Mouse (Mus musculus) limb, embryonic 12.5 days (tissue): Measurements from ENCODE around the gene Psap. TPM values are rescaled to one million over a fixed set of nuclear protein-coding genes. Genes with fewer than 3 reads are reported as not detected.
A peak's percentile ranks its signal among the peaks of the same experiment; 100 is the strongest.

Source experiments
- ATAC-seq: fragments of 200-750 bp; cut with Nextera tagmentation; 2 replicates; pipeline ENCODE4 v1.8.0; 2017; ENCODE audit warnings: low read depth, moderate TSS enrichment; ENCODE audit not compliant: insufficient number of reproducible peaks, insufficient read depth, low FRiP score, low TSS enrichment
- H3K27ac ChIP-seq: fragments of 300-500 bp; sonication (generic); 2 replicates; pipeline ENCODE4 v1.5.1; 2016; ENCODE audit warnings: mild to moderate bottlenecking, moderate library complexity
- H3K27me3 ChIP-seq: fragments of 300-500 bp; sonication (generic); 2 replicates; pipeline ENCODE4 v1.6.1; 2016; ENCODE audit warnings: mild to moderate bottlenecking, moderate library complexity
- H3K36me3 ChIP-seq: fragments of 300-500 bp; sonication (generic); 2 replicates; pipeline ENCODE4 v1.6.1; 2016; ENCODE audit warnings: mild to moderate bottlenecking, moderate library complexity
- H3K4me1 ChIP-seq: fragments of 300-500 bp; sonication (generic); replicated peaks from 2 replicates; pipeline ENCODE4 v1.6.1; 2016
- H3K4me2 ChIP-seq: fragments of 300-500 bp; sonication (generic); 2 replicates; pipeline ENCODE4 v1.6.1; 2016; ENCODE audit warnings: mild to moderate bottlenecking, moderate library complexity
- H3K4me3 ChIP-seq: fragments of 300-500 bp; sonication (generic); replicated peaks from 2 replicates; pipeline ENCODE4 v1.5.1; 2016; ENCODE audit warnings: mild to moderate bottlenecking
- H3K9ac ChIP-seq: fragments of 300-500 bp; sonication (generic); replicated peaks from 2 replicates; pipeline ENCODE4 v1.6.1; 2016; ENCODE audit warnings: mild to moderate bottlenecking, moderate library complexity
- H3K9me3 ChIP-seq: fragments of 300-500 bp; sonication (generic); 2 replicates; pipeline ENCODE4 v1.6.1; 2016; ENCODE audit warnings: mild to moderate bottlenecking, moderate library complexity
- WGBS: fragments of 180-500 bp; shearing (Covaris S2); methylation state at CpG from one replicate; pipeline ENCODE4 v1.1.7; 2016; 5-methylcytosine and 5-hydroxymethylcytosine counted together
- polyA plus RNA-seq: library from polyadenylated mRNA; unstranded; fragments of >200 nt; fragmentation: Nextera tagmentation; extraction: Ambion mirVana; gene quantifications from 2 replicates; pipeline ENCODE4 v1.2.1, GENCODE M21; 2016

Psap gene
- polyA plus RNA-seq, 1 experiment from 2014 or later, result 65.4 TPM

DNA sequence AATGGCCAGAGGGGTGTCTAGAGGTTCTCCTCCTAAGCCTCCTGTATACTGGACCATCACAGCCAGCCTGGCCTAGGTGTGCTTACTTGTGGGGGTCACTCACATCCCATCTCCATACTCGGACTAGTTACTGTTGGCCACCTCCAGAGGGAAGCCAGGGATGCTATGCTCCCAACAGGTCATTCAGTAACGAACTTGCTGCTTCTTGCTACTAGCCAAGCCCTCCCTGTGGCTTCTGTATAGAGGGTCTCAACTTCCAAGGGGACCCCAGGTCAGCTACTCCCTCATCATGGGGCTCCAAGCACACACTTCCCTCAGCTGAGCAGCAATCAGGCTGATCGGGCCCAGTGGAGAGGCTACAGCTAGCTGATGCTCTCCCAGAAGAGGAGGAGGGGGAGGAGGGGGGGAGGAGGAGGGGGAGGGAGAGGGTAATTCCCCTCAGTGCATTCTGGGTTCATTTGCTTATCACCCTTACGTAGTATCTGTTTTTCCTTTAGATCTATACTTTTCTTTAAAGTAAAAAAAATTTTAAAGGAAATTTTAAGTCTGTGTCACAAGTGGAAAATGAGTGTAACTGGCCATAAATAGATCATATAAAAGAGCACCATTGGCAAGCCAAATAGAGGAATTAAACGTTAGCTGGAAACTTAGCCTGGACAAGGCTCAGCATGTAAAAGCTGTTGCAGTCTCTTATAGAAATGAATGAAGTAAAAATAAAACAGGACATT, 72.8 kb downstream of the Psap start:
- H3K36me3 ChIP-seq, result no peaks in the 10 kb centered on the region
- H3K4me1 ChIP-seq, result peaks cover 64% of the 10 kb centered on the region
- no peaks in the 10 kb centered on the region for H3K9me3 ChIP-seq
- H3K4me3 ChIP-seq, result no peak overlapping the region
- H3K27ac ChIP-seq, result peak overlapping the region; percentile 50; the same call in 1 of the 2 replicates
- peaks cover 26% of the 10 kb centered on the region for H3K27me3 ChIP-seq
- no peak overlapping the region for H3K9ac ChIP-seq
- peak overlapping the region; percentile 26 for H3K4me2 ChIP-seq
- 47% methylated on average over 5 of the region's 5 CpGs for WGBS
- no peak for ATAC-seq

DNA sequence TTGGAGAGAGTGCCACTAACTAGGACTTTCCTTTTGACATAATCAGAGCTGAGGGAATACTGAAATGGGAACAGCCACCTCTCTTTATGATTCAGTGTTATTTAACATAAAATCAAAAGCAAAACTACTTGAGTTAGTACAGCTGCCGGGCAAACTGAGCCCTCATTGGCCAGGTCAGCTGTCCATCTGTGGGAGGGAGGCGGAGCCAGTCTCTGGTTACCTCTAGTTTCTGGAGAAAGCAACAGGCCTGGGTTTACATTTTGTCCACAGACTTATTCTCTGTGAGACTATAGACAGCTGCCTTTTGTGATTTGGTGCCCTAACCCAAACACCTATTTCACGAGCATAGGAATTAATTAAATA, 73.4 kb downstream of the Psap start:
- H3K9me3 ChIP-seq, result no peaks in the 10 kb centered on the region
- no peak overlapping the region for H3K4me3 ChIP-seq
- ATAC-seq, result peak; percentile 48
- peaks cover 26% of the 10 kb centered on the region for H3K27me3 ChIP-seq
- peak overlapping the region; percentile 26 for H3K4me2 ChIP-seq
- H3K4me1 ChIP-seq, result peaks cover 64% of the 10 kb centered on the region
- 27% methylated on average over 3 of the region's 3 CpGs for WGBS
- no peak overlapping the region for H3K9ac ChIP-seq
- H3K36me3 ChIP-seq, result no peaks in the 10 kb centered on the region
- peak overlapping the region; percentile 86 for H3K27ac ChIP-seq

DNA sequence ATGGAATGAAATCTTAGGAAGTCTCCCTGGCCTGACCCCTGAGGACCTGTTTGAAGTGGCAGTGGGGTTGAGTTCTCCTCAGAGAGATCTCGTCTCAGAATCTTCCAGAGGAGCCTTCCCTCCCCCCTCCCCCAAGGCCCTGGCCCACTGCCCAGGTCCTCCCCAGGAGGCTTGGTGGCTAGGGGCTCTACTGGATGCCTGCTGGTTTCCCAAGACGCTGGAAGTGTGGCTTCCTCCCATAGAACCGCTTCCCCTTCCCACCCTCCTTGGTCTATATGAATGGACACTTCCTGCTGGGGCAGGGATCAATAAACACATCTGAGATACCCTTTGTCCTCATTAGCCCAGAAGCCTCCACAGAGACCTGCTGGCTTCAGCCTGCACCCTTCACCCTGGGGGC, 73.8 kb downstream of the Psap start:
- Histone ChIP-seq H3K4me3 (no peak overlapping the region), H3K36me3 (no peaks in the 10 kb centered on the region), H3K9me3 (no peaks in the 10 kb centered on the region), H3K27me3 (peaks cover 21% of the 10 kb centered on the region), H3K9ac (no peak overlapping the region; the same call in 1 of the 2 replicates), H3K27ac (peak overlapping the region; percentile 86), H3K4me2 (no peak overlapping the region), H3K4me1 (peaks cover 62% of the 10 kb centered on the region)
- WGBS, result 20% methylated on average over 3 of the region's 3 CpGs
- ATAC-seq, result no peak

DNA sequence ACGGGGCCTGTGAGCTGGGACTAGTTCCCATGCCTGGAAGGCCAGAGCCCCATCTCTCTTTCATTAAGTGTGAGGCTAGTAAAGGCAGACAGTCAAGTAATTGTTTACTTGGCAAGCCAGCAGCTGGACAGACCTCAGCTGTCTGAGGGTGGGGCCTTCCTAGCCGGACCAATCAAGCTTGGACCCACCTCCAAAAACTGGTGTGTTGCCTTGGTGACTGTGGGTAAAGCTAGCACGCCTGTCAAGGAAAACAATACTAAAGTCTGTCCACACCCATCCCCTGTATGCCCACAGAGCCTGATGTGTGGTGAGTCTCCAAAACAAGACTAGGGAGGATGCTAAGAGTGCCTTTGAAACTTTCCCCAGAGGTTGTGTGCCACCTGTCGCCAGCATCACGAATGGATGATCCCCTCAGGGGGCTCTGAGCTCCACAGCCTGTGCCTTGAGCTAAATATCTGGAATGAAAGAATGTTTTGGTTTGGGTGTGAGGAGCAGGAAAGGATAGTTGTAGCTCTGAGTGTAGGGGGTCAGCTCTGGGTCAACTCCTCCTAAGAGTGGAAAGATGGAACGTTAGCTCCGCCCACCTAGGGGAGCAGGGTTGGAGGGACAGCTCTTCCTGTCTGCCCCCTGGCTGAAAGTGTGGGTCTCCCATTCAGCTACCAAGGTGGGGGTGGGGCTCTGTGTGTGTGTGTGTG, 74.5 kb downstream of the Psap start:
- Histone ChIP-seq H3K4me2 (no peak overlapping the region), H3K4me3 (no peak overlapping the region), H3K27ac (peak overlapping the region; percentile 86), H3K27me3 (peaks cover 15% of the 10 kb centered on the region), H3K4me1 (peaks cover 56% of the 10 kb centered on the region), H3K9me3 (no peaks in the 10 kb centered on the region), H3K36me3 (no peaks in the 10 kb centered on the region), H3K9ac (no peak overlapping the region)
- 28% methylated on average over 7 of the region's 7 CpGs for WGBS
- ATAC-seq, result peak; percentile 35; the same call in 1 of the 2 replicates

Other genes starting within 250 kb of the Psap start
- gene Spock2, start 171.4 kb upstream of the Psap start, polyA plus RNA-seq, result 4.1 and 4.4 TPM in 2 replicates
- gene Chst3, start 58.4 kb upstream of the Psap start, polyA plus RNA-seq, result 2.7 and 3.4 TPM in 2 replicates
- 1.7 and 1.8 TPM in 2 replicates for gene Vsir, start 69.2 kb downstream of the Psap start, polyA plus RNA-seq
- 1.6 and 1.8 TPM in 2 replicates for gene Gm17455, start 122.1 kb downstream of the Psap start, polyA plus RNA-seq